Mouse (Mus musculus): Measurements from ENCODE around the gene Map1lc3a.
A peak's percentile ranks its signal among the peaks of the same experiment; 100 is the strongest.

DNA sequence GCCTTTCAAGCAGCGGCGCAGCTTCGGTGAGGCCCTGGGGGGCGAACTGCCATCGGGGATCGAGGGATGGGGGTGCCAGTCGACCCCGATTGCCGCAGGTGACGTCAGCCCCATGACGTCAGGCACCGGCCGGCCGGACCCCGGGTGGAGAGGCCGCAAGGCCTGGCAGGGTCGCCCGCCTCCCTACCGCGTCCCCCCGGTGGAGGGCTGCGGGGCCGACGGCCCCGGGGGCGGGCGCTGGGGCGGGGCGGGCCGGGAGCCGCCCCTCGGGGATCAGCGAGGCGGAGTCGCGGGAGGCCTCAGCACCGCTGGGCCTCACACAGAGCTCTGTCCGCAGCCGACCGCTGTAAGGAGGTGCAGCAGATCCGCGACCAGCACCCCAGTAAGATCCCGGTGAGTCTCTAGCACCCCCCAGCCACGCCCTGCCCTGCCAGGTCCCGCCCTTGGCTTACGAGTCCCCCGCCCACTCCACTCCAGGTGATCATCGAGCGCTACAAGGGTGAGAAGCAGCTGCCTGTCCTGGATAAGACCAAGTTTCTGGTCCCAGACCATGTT lies 601 bp downstream of the Map1lc3a start:
- 0 out of 2 replicates have a peak, but pooled peaks have one; percentile 21 for TF ChIP-seq CTCF (IDR thresholded peaks at IDR 0.05)
- peak; percentile 79 for TF ChIP-seq POLR2A (IDR thresholded peaks at IDR 0.05; ENCODE audit: insufficient read depth, low read depth, low read length)

Data from heart, adult 2 months (tissue).